Mouse (Mus musculus) adrenal gland, adult 8-10 months (tissue): Measurements from ENCODE around the gene Gm13941. TPM values are rescaled to one million over a fixed set of nuclear protein-coding genes. Genes with fewer than 3 reads are reported as not detected.

Experiments used
- DNase-seq: peaks from one replicate; pipeline ENCODE4 v3.0.0; 2022
- total RNA-seq, 4 experiments: library from RNA; stranded (reverse); gene quantifications; 2 replicates each; pipeline ENCODE4 v1.2.4; 2022

Gm13941 gene
- not detected for total RNA-seq

DNA sequence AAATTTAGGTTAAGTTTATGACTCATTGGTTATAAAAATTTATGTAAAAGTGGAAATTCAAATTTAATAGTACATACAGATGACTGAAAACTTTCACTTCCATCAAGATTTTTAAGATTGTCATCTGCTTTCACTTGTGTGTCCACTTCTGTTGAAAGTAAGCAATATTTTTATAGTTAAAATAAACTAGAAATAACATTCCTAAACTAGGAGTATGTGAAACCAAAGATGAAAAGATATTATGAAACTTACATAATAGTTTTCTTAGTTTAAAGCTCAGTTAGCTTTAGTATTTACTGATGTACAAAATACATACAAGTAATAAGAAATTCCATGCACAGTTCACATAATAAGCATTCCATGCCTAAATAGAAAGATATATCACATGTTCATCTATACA lies at the start of gene Gm13941:
Gene Gm13941, minus strand, starts transcription at position 101 of the 400 bp plus-strand sequence.
- no peak for DNase-seq

DNA sequence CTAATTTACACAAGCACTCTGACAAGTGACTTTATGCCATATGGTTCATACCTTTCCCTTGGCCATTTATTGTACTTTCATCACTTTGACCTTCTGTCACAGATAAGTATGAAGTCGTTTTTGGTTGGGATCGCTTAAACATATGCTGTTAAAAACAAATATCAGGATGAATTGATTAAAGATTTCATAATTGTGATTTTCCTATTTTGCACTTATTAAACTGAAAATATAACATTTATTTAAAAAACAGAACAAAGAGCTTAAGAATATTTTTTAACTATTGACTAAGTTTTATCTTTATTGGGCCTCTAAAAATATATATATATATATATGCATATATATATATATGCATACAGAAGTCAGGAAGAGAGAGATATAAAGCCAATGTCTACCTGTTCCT lies 47.1 kb upstream of the Gm13941 start, which contains the start of gene Gm15130:
Gene Gm15130, minus strand, starts transcription at position 101 of the 400 bp plus-strand sequence.
- no peak for DNase-seq

DNA sequence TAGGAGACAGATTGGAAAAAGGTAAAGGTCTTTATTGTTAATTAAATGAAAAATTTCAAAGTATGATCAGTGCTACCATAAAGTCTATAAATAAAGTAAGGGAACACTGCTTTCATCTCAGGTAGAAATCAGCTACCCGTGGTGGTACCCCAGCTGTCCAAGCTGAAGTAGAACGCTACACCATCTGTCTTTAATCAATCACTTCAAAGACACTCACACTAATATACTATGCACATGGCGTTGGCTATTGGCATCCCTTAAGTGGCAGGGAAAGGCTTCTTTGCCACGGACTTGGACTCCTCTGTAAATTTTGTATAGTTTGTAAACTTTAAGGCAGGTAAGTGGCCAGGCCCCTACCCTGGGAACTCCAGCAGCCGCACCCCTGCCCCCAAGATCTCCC lies 30.0 kb upstream of the Gm13941 start:
- DNase-seq, result no peak

GRCm38 (mm10) chr2:111058586-111059261 lies 47.1 kb downstream of the Gm13941 start:
- DNase-seq, result no peak

Other genes with a start within 250 kb of the Gm13941 start
- 1 to 10 TPM in 2 of 4 experiments, under 1 TPM in 2; 0.45 to 1.8 (median 1.2) TPM for gene Ano3, start 155.1 kb downstream of the Gm13941 start, total RNA-seq
- gene Gm15130, start 47.0 kb upstream of the Gm13941 start, total RNA-seq, result not detected
- gene 4930430A15Rik, start 123.6 kb upstream of the Gm13941 start, total RNA-seq, result not detected
- not detected for gene Olfr1275, start 129.3 kb upstream of the Gm13941 start, total RNA-seq
- not detected for gene Olfr1276, start 148.5 kb upstream of the Gm13941 start, total RNA-seq
- gene Olfr1277, start 168.1 kb upstream of the Gm13941 start, total RNA-seq, result not detected
- gene Olfr1278, start 184.2 kb upstream of the Gm13941 start, total RNA-seq, result not detected
- not detected for gene Olfr1279, start 194.7 kb upstream of the Gm13941 start, total RNA-seq
- not detected for gene Olfr1280, start 208.0 kb upstream of the Gm13941 start, total RNA-seq
- gene Olfr1281, start 220.5 kb upstream of the Gm13941 start, total RNA-seq, result not detected
- not detected for gene Olfr1282, start 230.1 kb upstream of the Gm13941 start, total RNA-seq